Mouse (Mus musculus) brain, embryonic 14.5 days (tissue): ENCODE measurements at regions not wholly inside any gene's neighbourhood (a gene's known extent, or its start where the extent isn't known, plus 50 kb on each side); places are given as distances from the start of the nearest gene placed in this dataset.

Experiments used
- CTCF ChIP-seq: fragments of 200-500 bp; IDR thresholded peaks from 2 replicates; pipeline ENCODE4 v1.5.1; 2012; ENCODE audit warnings: inconsistent platforms, mild to moderate bottlenecking, moderate library complexity, borderline replicate concordance; ENCODE audit not compliant: insufficient read depth, insufficient read length; ENCODE audit errors: extremely low read depth
- POLR2A ChIP-seq: fragments of 200-500 bp; IDR thresholded peaks from 2 replicates; pipeline ENCODE4 v1.6.1; 2012; ENCODE audit warnings: mild to moderate bottlenecking, inconsistent platforms, borderline replicate concordance; ENCODE audit not compliant: poor library complexity, insufficient read depth, insufficient read length, severe bottlenecking; ENCODE audit errors: extremely low read depth

- TF ChIP-seq CTCF (no peak), POLR2A (no peak)
Observed at GRCm38 (mm10) chr14:68323008-68323407, 971.1 kb downstream of the Synb start.
